Mouse (Mus musculus) kidney, embryonic 14.5 days (tissue): ENCODE results near the gene Nudt11. TPM values are rescaled to one million over a fixed set of nuclear protein-coding genes. Genes with fewer than 3 reads are reported as not detected.

Experiments used
- microRNA-seq: library from miRNA; unstranded; fragments of <30 nt; microRNA quantifications from one replicate; pipeline ENCODE4, GENCODE M21; 2016
- polyA plus RNA-seq: library from polyadenylated mRNA; unstranded; fragments of >200 nt; fragmentation: Nextera tagmentation; extraction: Ambion mirVana; gene quantifications from 2 replicates; pipeline ENCODE4 v1.2.1, GENCODE M21; 2014

The Nudt11 gene
- polyA plus RNA-seq, 1 experiment from 2014 or later, result 7.7 TPM

Small RNAs within 50 kb of the gene (microRNA-seq; reads per million reads assigned to microRNA genes)
- not detected for gene Gm27360

Other genes with a start within 250 kb of the Nudt11 start
- not detected in 2 replicates for gene AU022751, start 36.0 kb downstream of the Nudt11 start, polyA plus RNA-seq
- 17.6 and 19.7 TPM in 2 replicates for gene Nudt10, start 125.6 kb downstream of the Nudt11 start, polyA plus RNA-seq